Mouse (Mus musculus) midbrain, embryonic 16.5 days (tissue): ENCODE data around the gene Pde6c. TPM values are rescaled to one million over a fixed set of nuclear protein-coding genes. Genes with fewer than 3 reads are reported as not detected.

Experiments used
- ATAC-seq: fragments of 200-750 bp; cut with Nextera tagmentation; 2 replicates; pipeline ENCODE4 v1.8.0; 2017; ENCODE audit warnings: moderate TSS enrichment
- H3K27ac ChIP-seq: fragments of 300-500 bp; sonication (generic); 2 replicates; pipeline ENCODE4 v1.5.1; 2014; ENCODE audit warnings: mild to moderate bottlenecking, low read length, mixed read lengths
- H3K27me3 ChIP-seq: fragments of 300-500 bp; sonication (generic); 2 replicates; pipeline ENCODE4 v1.6.1; 2014; ENCODE audit warnings: low read depth, low read length, mixed read lengths; ENCODE audit not compliant: control insufficient read depth, insufficient read depth
- H3K36me3 ChIP-seq: fragments of 300-500 bp; sonication (generic); 2 replicates; pipeline ENCODE4 v1.6.1; 2014; ENCODE audit warnings: mild to moderate bottlenecking, low read length, moderate library complexity, mixed read lengths; ENCODE audit not compliant: control insufficient read depth, insufficient read depth
- H3K4me1 ChIP-seq: fragments of 300-500 bp; sonication (generic); 2 replicates; pipeline ENCODE4 v1.6.1; 2014; ENCODE audit warnings: mild to moderate bottlenecking, low read length, mixed read lengths; ENCODE audit not compliant: control insufficient read depth, insufficient read depth
- H3K4me2 ChIP-seq: fragments of 300-500 bp; sonication (generic); 2 replicates; pipeline ENCODE4 v1.6.1; 2014; ENCODE audit warnings: mild to moderate bottlenecking, low read length, mixed read lengths
- H3K4me3 ChIP-seq: fragments of 300-500 bp; sonication (generic); 2 replicates; pipeline ENCODE4 v1.5.1; 2014; ENCODE audit warnings: low read depth, mild to moderate bottlenecking, low read length, moderate library complexity, mixed read lengths
- H3K9ac ChIP-seq: fragments of 300-500 bp; sonication (generic); 2 replicates; pipeline ENCODE4 v1.6.1; 2014; ENCODE audit warnings: low read depth, low read length, mixed read lengths
- H3K9me3 ChIP-seq: fragments of 300-500 bp; sonication (generic); replicated peaks from 2 replicates; pipeline ENCODE4 v1.6.1; 2014; ENCODE audit warnings: mild to moderate bottlenecking, low read length, mixed read lengths; ENCODE audit not compliant: control insufficient read depth, poor library complexity, severe bottlenecking
- WGBS: fragments of 180-500 bp; shearing (Covaris S2); extraction: QIAGEN DNeasy Blood & Tissue Kit; methylation state at CpG from one replicate; pipeline ENCODE4 v1.1.7; 2014; 5-methylcytosine and 5-hydroxymethylcytosine counted together
- polyA plus RNA-seq: library from polyadenylated mRNA; unstranded; fragments of >200 nt; fragmentation: Nextera tagmentation; extraction: Ambion mirVana; gene quantifications from 2 replicates; pipeline ENCODE4 v1.2.1, GENCODE M21; 2015

Gene Pde6c
- polyA plus RNA-seq, 1 experiment from 2014 or later = not detected

DNA sequence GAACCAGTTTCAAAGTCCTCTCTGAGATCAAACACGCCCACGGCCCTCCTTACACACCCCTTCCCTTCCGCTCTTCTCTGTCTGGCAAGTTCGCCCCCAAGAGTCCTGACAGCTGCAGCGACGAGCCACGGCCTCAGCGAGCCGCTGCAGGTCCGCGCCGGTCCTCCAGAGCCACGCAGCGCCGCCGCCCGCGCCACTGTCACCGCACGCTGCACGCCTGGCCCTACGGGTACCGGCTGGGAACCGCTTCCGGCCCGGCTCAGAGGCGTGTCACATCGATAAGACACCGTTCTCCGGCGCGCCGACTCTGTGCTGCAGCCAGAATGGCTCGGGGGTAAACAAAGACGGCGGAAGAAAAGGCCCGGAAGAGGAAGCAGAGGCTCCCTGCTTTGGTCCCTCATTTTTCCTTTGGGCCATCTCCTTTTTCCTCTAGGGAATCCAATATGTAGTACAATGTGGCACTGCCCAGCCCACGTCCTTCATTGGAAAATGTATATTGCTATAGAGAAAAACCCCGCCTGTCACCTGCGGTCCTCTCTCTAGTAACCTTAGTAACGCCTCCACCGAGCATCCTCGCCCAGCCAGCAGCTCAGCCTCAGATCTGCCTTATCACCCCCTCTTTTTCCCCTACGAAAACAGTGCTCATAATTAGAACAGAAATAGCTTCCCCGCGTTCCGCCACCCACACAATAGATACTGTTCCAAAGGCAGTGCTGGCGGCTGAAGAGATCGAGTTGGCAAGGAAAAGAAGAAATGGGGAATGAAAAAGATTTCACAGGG is 91.5 kb downstream of the Pde6c start, which contains the start of gene Fra10ac1:
Gene Fra10ac1 (minus strand): TSS at position 252 of the 780 bp plus-strand sequence.
- peak within 1 kb of the TSS; percentile 68 for H3K4me2 ChIP-seq
- H3K4me3 ChIP-seq = peak within 1 kb of the TSS; percentile 51
- H3K9me3 ChIP-seq = peaks cover 3% of the 10 kb centered on the region; the same call in 1 of the 2 replicates
- ATAC-seq = peak; percentile 98
- H3K27ac ChIP-seq = peak within 1 kb of the TSS; percentile 96
- H3K27me3 ChIP-seq = no peaks in the 10 kb centered on the region
- H3K36me3 ChIP-seq = no peaks in the 10 kb centered on the region
- WGBS = under 1% methylated on average over 49 of the region's 49 CpGs
- H3K4me1 ChIP-seq = peaks cover 6% of the 10 kb centered on the region; the same call in 1 of the 2 replicates
- peak within 1 kb of the TSS; percentile 72 for H3K9ac ChIP-seq

- ATAC-seq = peak; percentile 69
Observed at GRCm38 (mm10) chr19:38224685-38225060, 92.1 kb downstream of the Pde6c start.

DNA sequence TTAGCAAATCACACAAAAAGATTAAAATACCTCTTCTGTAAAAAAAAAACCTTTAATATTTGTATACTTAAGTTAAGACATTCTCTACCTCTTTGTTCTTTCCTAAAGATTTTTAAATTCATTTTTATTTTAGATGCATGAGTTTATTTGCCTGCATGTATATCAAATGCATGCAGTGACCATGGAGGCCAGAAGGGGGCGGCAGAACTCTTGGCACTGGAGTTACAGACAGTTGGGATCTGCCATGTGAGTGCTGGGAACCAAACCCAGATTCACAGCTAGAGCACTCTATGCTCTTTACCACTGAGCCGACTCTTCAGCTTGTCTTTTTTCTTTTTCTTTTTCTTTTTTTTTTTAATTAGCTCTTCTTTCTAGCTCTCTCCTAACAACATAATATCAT is 96.1 kb downstream of the Pde6c start:
- ATAC-seq = no peak
- H3K9me3 ChIP-seq = peaks cover 3% of the 10 kb centered on the region; the same call in 1 of the 2 replicates
- H3K27me3 ChIP-seq = no peaks in the 10 kb centered on the region
- no peaks in the 10 kb centered on the region for H3K36me3 ChIP-seq
- H3K4me1 ChIP-seq = no peaks in the 10 kb centered on the region; the same call in 1 of the 2 replicates
- H3K4me2 ChIP-seq = no peak overlapping the region
- WGBS = 58% methylated on average over 2 of the region's 2 CpGs
- no peak overlapping the region for H3K27ac ChIP-seq
- H3K4me3 ChIP-seq = no peak overlapping the region
- H3K9ac ChIP-seq = no peak overlapping the region

More at GRCm38 (mm10) chr19:38224685-38225060, 92.1 kb downstream of the Pde6c start:
- WGBS = 1% methylated on average over 9 of the region's 9 CpGs
- Histone ChIP-seq H3K9ac (peak overlapping the region; percentile 72), H3K27me3 (no peaks in the 10 kb centered on the region), H3K4me1 (peaks cover 6% of the 10 kb centered on the region; the same call in 1 of the 2 replicates), H3K27ac (peak overlapping the region; percentile 96), H3K36me3 (no peaks in the 10 kb centered on the region), H3K4me3 (peak overlapping the region; percentile 51), H3K9me3 (peaks cover 3% of the 10 kb centered on the region; the same call in 1 of the 2 replicates), H3K4me2 (peak overlapping the region; percentile 68)

DNA sequence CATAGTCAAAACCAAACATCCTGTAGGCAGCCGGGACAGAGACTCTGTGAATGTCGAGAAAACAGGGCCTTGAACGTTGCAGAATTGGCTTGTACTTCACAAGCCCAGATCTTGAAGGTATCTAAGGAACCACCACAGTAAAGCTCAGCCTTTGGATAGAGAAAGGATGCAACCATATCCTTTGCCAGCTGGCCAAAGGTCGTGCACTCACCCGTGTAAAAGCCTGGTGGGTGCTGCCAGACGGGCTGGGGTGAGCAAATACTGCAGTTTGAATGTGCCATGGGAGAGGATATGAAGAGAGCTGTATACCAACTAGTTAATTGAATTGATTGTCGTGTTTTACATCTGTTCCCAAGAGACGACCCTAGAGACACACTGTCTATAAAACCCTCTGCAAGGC is 99.5 kb downstream of the Pde6c start:
- no peaks in the 10 kb centered on the region for H3K27me3 ChIP-seq
- peaks cover 3% of the 10 kb centered on the region; the same call in 1 of the 2 replicates for H3K9me3 ChIP-seq
- H3K4me2 ChIP-seq = no peak overlapping the region
- H3K9ac ChIP-seq = no peak overlapping the region
- no peak for ATAC-seq
- no peaks in the 10 kb centered on the region for H3K4me1 ChIP-seq
- 29% methylated on average over 8 of the region's 8 CpGs for WGBS
- no peak overlapping the region for H3K4me3 ChIP-seq
- H3K27ac ChIP-seq = no peak overlapping the region
- H3K36me3 ChIP-seq = no peaks in the 10 kb centered on the region

DNA sequence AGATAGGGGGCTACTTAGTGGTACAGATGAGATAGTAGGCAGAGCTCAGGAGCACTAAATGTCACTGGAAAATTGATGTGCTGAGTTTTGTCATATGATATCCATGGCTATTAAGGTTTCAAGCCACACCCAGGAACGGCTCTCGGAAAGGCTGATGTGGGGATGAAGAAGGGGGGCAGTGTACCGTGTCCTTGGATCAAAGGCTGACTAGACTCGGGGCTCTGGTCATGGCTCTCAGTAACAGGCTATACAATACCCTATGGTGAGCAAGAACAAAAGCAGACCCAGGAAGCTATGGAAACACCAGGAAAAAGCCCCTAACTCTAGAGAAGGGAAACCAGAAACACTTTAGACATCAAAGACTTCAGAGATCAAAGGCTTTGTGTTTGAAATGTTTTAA is 99.9 kb downstream of the Pde6c start:
- no peak overlapping the region for H3K4me2 ChIP-seq

More for the DNA sequence above, 99.9 kb downstream of the Pde6c start:
- Histone ChIP-seq H3K9me3 (peaks cover 3% of the 10 kb centered on the region; the same call in 1 of the 2 replicates), H3K4me3 (no peak overlapping the region), H3K27ac (no peak overlapping the region), H3K27me3 (no peaks in the 10 kb centered on the region), H3K36me3 (no peaks in the 10 kb centered on the region), H3K4me1 (no peaks in the 10 kb centered on the region), H3K9ac (no peak overlapping the region)
- WGBS = 6% methylated on average over 4 of the region's 4 CpGs
- ATAC-seq = no peak

Other genes starting within 250 kb of the Pde6c start
- gene Myof, start 89.2 kb upstream of the Pde6c start, polyA plus RNA-seq = 1.4 and 1.9 TPM in 2 replicates
- 2.8 and 4.1 TPM in 2 replicates for gene Cep55, start 77.8 kb upstream of the Pde6c start, polyA plus RNA-seq
- gene Ffar4, start 35.7 kb upstream of the Pde6c start, polyA plus RNA-seq = 0.30 and 0.34 TPM in 2 replicates
- 4.7 and 4.8 TPM in 2 replicates for gene Rbp4, start 7.5 kb upstream of the Pde6c start, polyA plus RNA-seq
- gene Fra10ac1, start 91.4 kb downstream of the Pde6c start, polyA plus RNA-seq = 41.3 and 50.7 TPM in 2 replicates
- gene Lgi1, start 131.8 kb downstream of the Pde6c start, polyA plus RNA-seq = 24.4 and 28.6 TPM in 2 replicates